In genomic region chr12:51708941-51709686, GRCm38 (mm10) we compare ENCODE assay signal across 8 mouse cellular contexts. TPM values are rescaled to one million over a fixed set of nuclear protein-coding genes. Genes with fewer than 3 reads are reported as not detected.
DNase-seq lines count a peak whose midpoint lies in the region; ATAC-seq lines count a peak whose summit lies in the region.

No protein-coding gene starts in this region.

- H3K9me3 ChIP-seq in kidney, embryonic 16.5 days (ENCODE audit: low read length) = no peaks in the 10 kb centered on the region

- H3K27me3 ChIP-seq in kidney, embryonic 16.5 days (ENCODE audit: insufficient read depth, low read length) = no peaks in the 10 kb centered on the region

- ATAC-seq in kidney, embryonic 16.5 days (ENCODE audit: low FRiP score, low TSS enrichment) = peak; percentile 49; the same call in 1 of the 2 replicates
- peak; percentile 93 for ATAC-seq in frontal cortex, adult (ENCODE audit: low TSS enrichment)

- no peak for DNase-seq in kidney, adult 18-20 months
- peak; percentile 62 to 74 for DNase-seq in kidney, postnatal 4 days
- DNase-seq in lung, postnatal 36 days = peak; percentile 74
- DNase-seq in MN1 (ENCODE audit: low spot score) = no peak
- no peak for DNase-seq in c-Kit-positive CD71-positive TER-119-positive erythroid progenitor cells, embryonic 14.5 days (ENCODE audit: low spot score)
- no peak for DNase-seq in urinary bladder, adult 2 months (ENCODE audit: low spot score)

- H3K4me1 ChIP-seq in kidney, embryonic 16.5 days (ENCODE audit: insufficient read depth, low read length) = peaks cover 22% of the 10 kb centered on the region

- H3K36me3 ChIP-seq in kidney, embryonic 16.5 days (ENCODE audit: insufficient read depth, low read length) = no peaks in the 10 kb centered on the region

- WGBS in kidney, embryonic 16.5 days = 51% methylated on average over 14 of the region's 14 CpGs

- no peak overlapping the region for H3K9ac ChIP-seq in kidney, embryonic 16.5 days (replicated peaks; ENCODE audit: low read length)

- H3K4me2 ChIP-seq in kidney, embryonic 16.5 days (replicated peaks; ENCODE audit: low read depth, low read length) = no peak overlapping the region

- H3K27ac ChIP-seq in kidney, embryonic 16.5 days (ENCODE audit: low read length) = no peak overlapping the region; the same call in 1 of the 2 replicates

- no peak overlapping the region for H3K4me3 ChIP-seq in kidney, embryonic 16.5 days (ENCODE audit: low read length)

RNA-seq across cellular contexts. Expression of gene Strn3, which starts 17.4 kb away (rescaled TPM):
- polyA plus RNA-seq in kidney, embryonic 16.5 days (2015; fragmentation: Nextera tagmentation; extraction: Ambion mirVana) = 38.5 and 41.8 TPM in 2 replicates
- polyA plus RNA-seq in urinary bladder, adult 2 months (2012; rRNA removed) = 57.3 and 66.6 TPM in 2 replicates

RNA-seq across cellular contexts. Expression of gene Ap4s1, which starts 18.3 kb away (rescaled TPM):
- 28.3 and 30.0 TPM in 2 replicates for polyA plus RNA-seq in kidney, embryonic 16.5 days (2015; fragmentation: Nextera tagmentation; extraction: Ambion mirVana)
- polyA plus RNA-seq in urinary bladder, adult 2 months (2012; rRNA removed) = 32.5 and 39.1 TPM in 2 replicates

Comparison
In these comparisons a context has a peak if more than half of its experiments do, and no peak if none do; other contexts are left out.
1. DNase-seq: peak in kidney, postnatal 4 days (2 of 2) and lung, postnatal 36 days (single experiment); none in kidney, adult 18-20 months (single experiment), MN1 (single experiment), c-Kit-positive CD71-positive TER-119-positive erythroid progenitor cells, embryonic 14.5 days (single experiment) and urinary bladder, adult 2 months (single experiment).